Mouse (Mus musculus): ENCODE data around the gene Ttc24.

Gene Ttc24

GRCm38 (mm10) chr3:88078204-88078603 lies at the start of gene Ttc24:
Ttc24 (minus strand) TSS chr3:88078304.
- DNase-seq (ENCODE audit: low spot score), result no peak

GRCm38 (mm10) chr3:88127636-88128035 lies 49.5 kb upstream of the Ttc24 start:
- no peak for DNase-seq (ENCODE audit: low spot score)

GRCm38 (mm10) chr3:88126181-88126580 lies 48.1 kb upstream of the Ttc24 start:
- no peak for DNase-seq (ENCODE audit: low spot score)

- DNase-seq (ENCODE audit: low spot score), result no peak
These were observed 47.1 kb upstream of the Ttc24 start for GRCm38 (mm10) chr3:88125195-88125594.

- no peak for DNase-seq (ENCODE audit: low spot score)
These were observed 43.3 kb upstream of the Ttc24 start for GRCm38 (mm10) chr3:88121164-88122131.

- DNase-seq (ENCODE audit: low spot score), result no peak
These were observed 42.1 kb upstream of the Ttc24 start for GRCm38 (mm10) chr3:88120117-88120651.

GRCm38 (mm10) chr3:88114396-88114795 lies 36.3 kb upstream of the Ttc24 start:
- DNase-seq (ENCODE audit: low spot score), result no peak

GRCm38 (mm10) chr3:88109126-88109525 lies 31.0 kb upstream of the Ttc24 start:
- DNase-seq (ENCODE audit: low spot score), result no peak

GRCm38 (mm10) chr3:88106126-88106525 lies 28.0 kb upstream of the Ttc24 start:
- DNase-seq (ENCODE audit: low spot score), result no peak

- no peak for DNase-seq (ENCODE audit: low spot score)
These were observed 24.5 kb upstream of the Ttc24 start for GRCm38 (mm10) chr3:88102611-88103010.

- no peak for DNase-seq (ENCODE audit: low spot score)
These were observed 24.1 kb upstream of the Ttc24 start for GRCm38 (mm10) chr3:88102196-88102595.

GRCm38 (mm10) chr3:88101736-88102135 lies 23.6 kb upstream of the Ttc24 start:
- no peak for DNase-seq (ENCODE audit: low spot score)

- DNase-seq (ENCODE audit: low spot score), result no peak
These were observed 22.1 kb upstream of the Ttc24 start for GRCm38 (mm10) chr3:88100251-88100650.

- DNase-seq (ENCODE audit: low spot score), result no peak
These were observed 19.6 kb upstream of the Ttc24 start for GRCm38 (mm10) chr3:88097666-88098065.

GRCm38 (mm10) chr3:88094126-88094525 lies 16.0 kb upstream of the Ttc24 start:
- DNase-seq (ENCODE audit: low spot score), result no peak

- DNase-seq (ENCODE audit: low spot score), result no peak
These were observed 12.5 kb upstream of the Ttc24 start for GRCm38 (mm10) chr3:88090616-88091015.

- no peak for DNase-seq (ENCODE audit: low spot score)
These were observed 12.0 kb upstream of the Ttc24 start for GRCm38 (mm10) chr3:88090106-88090505.

- DNase-seq (ENCODE audit: low spot score), result no peak
These were observed 9.6 kb upstream of the Ttc24 start for GRCm38 (mm10) chr3:88087688-88088087.

- no peak for DNase-seq (ENCODE audit: low spot score)
These were observed 7.4 kb upstream of the Ttc24 start for GRCm38 (mm10) chr3:88085459-88085858.

- no peak for DNase-seq (ENCODE audit: low spot score)
These were observed 5.9 kb upstream of the Ttc24 start for GRCm38 (mm10) chr3:88084001-88084400.

GRCm38 (mm10) chr3:88082663-88083062 lies 4.6 kb upstream of the Ttc24 start:
- no peak for DNase-seq (ENCODE audit: low spot score)

- DNase-seq (ENCODE audit: low spot score), result no peak
These were observed 4.1 kb upstream of the Ttc24 start for GRCm38 (mm10) chr3:88082224-88082618.

All from ovary, adult 18-20 months (tissue).